Mouse (Mus musculus) induced T-regulatory cell, adult 2 months (primary cell): Measurements from ENCODE around the gene Nckap5.

ENCODE experiments used
- DNase-seq: peaks from one replicate; pipeline ENCODE4 v3.0.0-alpha.2; 2012; ENCODE audit warnings: low read depth

Gene Nckap5

GRCm38 (mm10) chr1:125870056-125870455 is 960.5 kb downstream of the Nckap5 start:
- no peak for DNase-seq
